Mouse (Mus musculus): ENCODE data around the gene Dgkb.

- TF ChIP-seq CTCF (IDR thresholded peaks at IDR 0.05; ENCODE audit: borderline replicate concordance, insufficient read depth, low read length) (no peak), POLR2A (IDR thresholded peaks at IDR 0.05; ENCODE audit: low read depth, low read length) (no peak)
These were observed at the start of gene Dgkb for GRCm38 (mm10) chr12:37817426-37817825.
